Mouse (Mus musculus): ENCODE results near the gene Gm20806.
"Not testable (repeated sequence)": the region's sequence is repeated elsewhere in the genome, so short reads cannot be mapped to it uniquely, and the experiment has no call there.

Gm20806 gene

GRCm38 (mm10) chrY:78837956-78838355, at the start of gene Gm20806:
TSS of gene Gm20806 (minus strand) at chrY:78838056.
- DNase-seq = not testable (repeated sequence)
